Mouse (Mus musculus): ENCODE results near the gene Rad51ap2. TPM values are rescaled to one million over a fixed set of nuclear protein-coding genes. Genes with fewer than 3 reads are reported as not detected.

The Rad51ap2 gene
- polyA plus RNA-seq (2014; fragmentation: Nextera tagmentation; extraction: Ambion mirVana), result 0.22 and 0.77 TPM in 2 replicates

- DNase-seq (ENCODE audit: low spot score), result peak; percentile 93
- Histone ChIP-seq H3K27ac (ENCODE audit: low read depth, low read length) (no peak within 1 kb of the TSS), H3K9ac (ENCODE audit: low read depth, low read length) (peak within 1 kb of the TSS; percentile 52), H3K36me3 (ENCODE audit: control insufficient read depth, insufficient read depth, low read length) (no peaks in the 10 kb centered on the region), H3K4me3 (ENCODE audit: low read depth, low read length) (peak within 1 kb of the TSS; percentile 46), H3K4me2 (replicated peaks; ENCODE audit: low read depth, low read length) (peak within 1 kb of the TSS; percentile 86), H3K4me1 (replicated peaks; ENCODE audit: control insufficient read depth, insufficient read depth, low read length) (no peaks in the 10 kb centered on the region), H3K9me3 (ENCODE audit: control insufficient read depth, low read length) (no peaks in the 10 kb centered on the region), H3K27me3 (ENCODE audit: control insufficient read depth, insufficient read depth, low read length) (no peaks in the 10 kb centered on the region)
- ATAC-seq (ENCODE audit: low FRiP score), result peak; percentile 100
- WGBS, result 1% methylated on average over 35 of the region's 40 CpGs
Measured at GRCm38 (mm10) chr12:11455549-11456194, at the start of gene Rad51ap2. Gene Rad51ap2 (plus strand): TSS chr12:11456079.

- Histone ChIP-seq H3K4me2 (replicated peaks; ENCODE audit: low read depth, low read length) (no peak overlapping the region), H3K27ac (ENCODE audit: low read depth, low read length) (no peak overlapping the region), H3K36me3 (ENCODE audit: control insufficient read depth, insufficient read depth, low read length) (no peaks in the 10 kb centered on the region), H3K9me3 (ENCODE audit: control insufficient read depth, low read length) (no peaks in the 10 kb centered on the region), H3K9ac (ENCODE audit: low read depth, low read length) (no peak overlapping the region), H3K27me3 (ENCODE audit: control insufficient read depth, insufficient read depth, low read length) (no peaks in the 10 kb centered on the region), H3K4me1 (replicated peaks; ENCODE audit: control insufficient read depth, insufficient read depth, low read length) (no peaks in the 10 kb centered on the region), H3K4me3 (ENCODE audit: low read depth, low read length) (no peak overlapping the region)
- DNase-seq (ENCODE audit: low spot score), result no peak
- WGBS, result 86% methylated on average over 4 of the region's 4 CpGs
- ATAC-seq (ENCODE audit: low FRiP score), result no peak
Measured at GRCm38 (mm10) chr12:11407679-11408078, 48.2 kb upstream of the Rad51ap2 start.

- no peak overlapping the region for H3K4me3 ChIP-seq (ENCODE audit: low read depth, low read length)
- ATAC-seq (ENCODE audit: low FRiP score), result no peak
- no peaks in the 10 kb centered on the region for H3K36me3 ChIP-seq (ENCODE audit: control insufficient read depth, insufficient read depth, low read length)
- no peaks in the 10 kb centered on the region for H3K9me3 ChIP-seq (ENCODE audit: control insufficient read depth, low read length)
- no peak overlapping the region for H3K27ac ChIP-seq (ENCODE audit: low read depth, low read length)
- H3K9ac ChIP-seq (ENCODE audit: low read depth, low read length), result no peak overlapping the region
- 88% methylated on average over 6 of the region's 6 CpGs for WGBS
- no peaks in the 10 kb centered on the region for H3K27me3 ChIP-seq (ENCODE audit: control insufficient read depth, insufficient read depth, low read length)
- DNase-seq (ENCODE audit: low spot score), result no peak
- H3K4me1 ChIP-seq (replicated peaks; ENCODE audit: control insufficient read depth, insufficient read depth, low read length), result no peaks in the 10 kb centered on the region
- H3K4me2 ChIP-seq (replicated peaks; ENCODE audit: low read depth, low read length), result no peak overlapping the region
Measured at GRCm38 (mm10) chr12:11418112-11418511, 37.8 kb upstream of the Rad51ap2 start.

GRCm38 (mm10) chr12:11427396-11427795, 28.5 kb upstream of the Rad51ap2 start:
- Histone ChIP-seq H3K36me3 (ENCODE audit: control insufficient read depth, insufficient read depth, low read length) (no peaks in the 10 kb centered on the region), H3K4me1 (replicated peaks; ENCODE audit: control insufficient read depth, insufficient read depth, low read length) (no peaks in the 10 kb centered on the region), H3K4me2 (replicated peaks; ENCODE audit: low read depth, low read length) (no peak overlapping the region), H3K9me3 (ENCODE audit: control insufficient read depth, low read length) (no peaks in the 10 kb centered on the region), H3K27me3 (ENCODE audit: control insufficient read depth, insufficient read depth, low read length) (no peaks in the 10 kb centered on the region), H3K4me3 (ENCODE audit: low read depth, low read length) (no peak overlapping the region), H3K9ac (ENCODE audit: low read depth, low read length) (no peak overlapping the region), H3K27ac (ENCODE audit: low read depth, low read length) (no peak overlapping the region)
- no peak for DNase-seq (ENCODE audit: low spot score)
- WGBS, result 74% methylated on average over 4 of the region's 4 CpGs
- no peak for ATAC-seq (ENCODE audit: low FRiP score)

- 93% methylated on average over 1 of the region's 1 CpGs for WGBS
Measured at GRCm38 (mm10) chr12:11433126-11433525, 22.8 kb upstream of the Rad51ap2 start.

GRCm38 (mm10) chr12:11433716-11434115, 22.2 kb upstream of the Rad51ap2 start:
- H3K4me3 ChIP-seq (ENCODE audit: low read depth, low read length), result no peak overlapping the region
- no peaks in the 10 kb centered on the region for H3K4me1 ChIP-seq (replicated peaks; ENCODE audit: control insufficient read depth, insufficient read depth, low read length)
- H3K9ac ChIP-seq (ENCODE audit: low read depth, low read length), result no peak overlapping the region
- H3K4me2 ChIP-seq (replicated peaks; ENCODE audit: low read depth, low read length), result no peak overlapping the region
- no peak for ATAC-seq (ENCODE audit: low FRiP score)
- peaks cover 7% of the 10 kb centered on the region for H3K27me3 ChIP-seq (ENCODE audit: control insufficient read depth, insufficient read depth, low read length)
- WGBS, result 67% methylated on average over 1 of the region's 1 CpGs
- no peak for DNase-seq (ENCODE audit: low spot score)
- H3K36me3 ChIP-seq (ENCODE audit: control insufficient read depth, insufficient read depth, low read length), result no peaks in the 10 kb centered on the region
- H3K9me3 ChIP-seq (ENCODE audit: control insufficient read depth, low read length), result no peaks in the 10 kb centered on the region
- H3K27ac ChIP-seq (ENCODE audit: low read depth, low read length), result no peak overlapping the region

More at GRCm38 (mm10) chr12:11433126-11433525, 22.8 kb upstream of the Rad51ap2 start:
- H3K9ac ChIP-seq (ENCODE audit: low read depth, low read length), result no peak overlapping the region
- no peak overlapping the region for H3K4me3 ChIP-seq (ENCODE audit: low read depth, low read length)
- H3K36me3 ChIP-seq (ENCODE audit: control insufficient read depth, insufficient read depth, low read length), result no peaks in the 10 kb centered on the region
- no peaks in the 10 kb centered on the region for H3K4me1 ChIP-seq (replicated peaks; ENCODE audit: control insufficient read depth, insufficient read depth, low read length)
- H3K4me2 ChIP-seq (replicated peaks; ENCODE audit: low read depth, low read length), result no peak overlapping the region
- DNase-seq (ENCODE audit: low spot score), result no peak
- H3K9me3 ChIP-seq (ENCODE audit: control insufficient read depth, low read length), result no peaks in the 10 kb centered on the region
- peaks cover 4% of the 10 kb centered on the region for H3K27me3 ChIP-seq (ENCODE audit: control insufficient read depth, insufficient read depth, low read length)
- H3K27ac ChIP-seq (ENCODE audit: low read depth, low read length), result no peak overlapping the region
- no peak for ATAC-seq (ENCODE audit: low FRiP score)

GRCm38 (mm10) chr12:11434446-11434845, 21.4 kb upstream of the Rad51ap2 start:
- Histone ChIP-seq H3K4me1 (replicated peaks; ENCODE audit: control insufficient read depth, insufficient read depth, low read length) (no peaks in the 10 kb centered on the region), H3K9me3 (ENCODE audit: control insufficient read depth, low read length) (no peaks in the 10 kb centered on the region), H3K27me3 (ENCODE audit: control insufficient read depth, insufficient read depth, low read length) (peaks cover 8% of the 10 kb centered on the region), H3K9ac (ENCODE audit: low read depth, low read length) (no peak overlapping the region), H3K36me3 (ENCODE audit: control insufficient read depth, insufficient read depth, low read length) (no peaks in the 10 kb centered on the region), H3K4me3 (ENCODE audit: low read depth, low read length) (no peak overlapping the region), H3K27ac (ENCODE audit: low read depth, low read length) (no peak overlapping the region), H3K4me2 (replicated peaks; ENCODE audit: low read depth, low read length) (no peak overlapping the region)
- DNase-seq (ENCODE audit: low spot score), result no peak
- ATAC-seq (ENCODE audit: low FRiP score), result no peak
- WGBS, result 82% methylated on average over 8 of the region's 8 CpGs

- Histone ChIP-seq H3K4me3 (ENCODE audit: low read depth, low read length) (peak overlapping the region; percentile 39), H3K36me3 (ENCODE audit: control insufficient read depth, insufficient read depth, low read length) (no peaks in the 10 kb centered on the region), H3K9me3 (ENCODE audit: control insufficient read depth, low read length) (no peaks in the 10 kb centered on the region), H3K4me2 (replicated peaks; ENCODE audit: low read depth, low read length) (peak overlapping the region; percentile 74), H3K9ac (ENCODE audit: low read depth, low read length) (no peak overlapping the region; the same call in 1 of the 2 replicates), H3K27me3 (ENCODE audit: control insufficient read depth, insufficient read depth, low read length) (peaks cover 8% of the 10 kb centered on the region), H3K27ac (ENCODE audit: low read depth, low read length) (no peak overlapping the region), H3K4me1 (replicated peaks; ENCODE audit: control insufficient read depth, insufficient read depth, low read length) (no peaks in the 10 kb centered on the region)
- ATAC-seq (ENCODE audit: low FRiP score), result no peak
- no peak for DNase-seq (ENCODE audit: low spot score)
- 7% methylated on average over 15 of the region's 15 CpGs for WGBS
Measured at GRCm38 (mm10) chr12:11435246-11436022, 20.4 kb upstream of the Rad51ap2 start.

GRCm38 (mm10) chr12:11436023-11436350, 19.9 kb upstream of the Rad51ap2 start:
- H3K9ac ChIP-seq (ENCODE audit: low read depth, low read length), result peak overlapping the region; percentile 34
- peak overlapping the region; percentile 39 for H3K4me3 ChIP-seq (ENCODE audit: low read depth, low read length)
- peak; percentile 22 for DNase-seq (ENCODE audit: low spot score)
- H3K4me1 ChIP-seq (replicated peaks; ENCODE audit: control insufficient read depth, insufficient read depth, low read length), result no peaks in the 10 kb centered on the region
- H3K9me3 ChIP-seq (ENCODE audit: control insufficient read depth, low read length), result no peaks in the 10 kb centered on the region
- H3K36me3 ChIP-seq (ENCODE audit: control insufficient read depth, insufficient read depth, low read length), result no peaks in the 10 kb centered on the region
- WGBS, result 3% methylated on average over 12 of the region's 12 CpGs
- H3K4me2 ChIP-seq (replicated peaks; ENCODE audit: low read depth, low read length), result peak overlapping the region; percentile 74
- no peak overlapping the region for H3K27ac ChIP-seq (ENCODE audit: low read depth, low read length)
- peak; percentile 41 for ATAC-seq (ENCODE audit: low FRiP score)
- H3K27me3 ChIP-seq (ENCODE audit: control insufficient read depth, insufficient read depth, low read length), result peaks cover 8% of the 10 kb centered on the region

All from hindbrain, embryonic 11.5 days (tissue).